Mouse (Mus musculus): ENCODE measurements around the gene Tent4b.

Tent4b gene

GRCm38 (mm10) chr8:88307736-88308135 is 108.7 kb downstream of the Tent4b start:
- DNase-seq: no peak

All from lung, postnatal 10 days (tissue).